Mouse (Mus musculus): ENCODE measurements around the gene Cyp1a1. TPM values are rescaled to one million over a fixed set of nuclear protein-coding genes. Genes with fewer than 3 reads are reported as not detected.

Cyp1a1 gene
- polyA plus RNA-seq, 1 experiment = not detected

- no peak for TF ChIP-seq CTCF (IDR thresholded peaks at IDR 0.05; ENCODE audit: insufficient read depth, low read depth, low read length)
- TF ChIP-seq POLR2A (IDR thresholded peaks at IDR 0.05; ENCODE audit: insufficient read depth, low read depth, low read length) = no peak
- H3K4me3 ChIP-seq (ENCODE audit: insufficient read depth, low read depth, low read length) = no peak overlapping the region
- H3K27ac ChIP-seq (ENCODE audit: insufficient read depth, low read depth, low read length) = no peak overlapping the region
- no peaks in the 10 kb centered on the region for H3K4me1 ChIP-seq (ENCODE audit: control insufficient read depth, insufficient read depth, low read length)
- WGBS = 91% methylated on average over 5 of the region's 5 CpGs
Measured at GRCm38 (mm10) chr9:57686011-57686410, 1.7 kb upstream of the Cyp1a1 start.

- H3K4me3 ChIP-seq (ENCODE audit: insufficient read depth, low read depth, low read length) = no peak overlapping the region
- H3K4me1 ChIP-seq (ENCODE audit: control insufficient read depth, insufficient read depth, low read length) = no peaks in the 10 kb centered on the region
- TF ChIP-seq CTCF (IDR thresholded peaks at IDR 0.05; ENCODE audit: insufficient read depth, low read depth, low read length) = no peak
- TF ChIP-seq POLR2A (IDR thresholded peaks at IDR 0.05; ENCODE audit: insufficient read depth, low read depth, low read length) = no peak
- WGBS = 56% methylated on average over 2 of the region's 2 CpGs
- H3K27ac ChIP-seq (ENCODE audit: insufficient read depth, low read depth, low read length) = no peak overlapping the region
Measured at GRCm38 (mm10) chr9:57688158-57688557, 430 bp downstream of the Cyp1a1 start.

DNA sequence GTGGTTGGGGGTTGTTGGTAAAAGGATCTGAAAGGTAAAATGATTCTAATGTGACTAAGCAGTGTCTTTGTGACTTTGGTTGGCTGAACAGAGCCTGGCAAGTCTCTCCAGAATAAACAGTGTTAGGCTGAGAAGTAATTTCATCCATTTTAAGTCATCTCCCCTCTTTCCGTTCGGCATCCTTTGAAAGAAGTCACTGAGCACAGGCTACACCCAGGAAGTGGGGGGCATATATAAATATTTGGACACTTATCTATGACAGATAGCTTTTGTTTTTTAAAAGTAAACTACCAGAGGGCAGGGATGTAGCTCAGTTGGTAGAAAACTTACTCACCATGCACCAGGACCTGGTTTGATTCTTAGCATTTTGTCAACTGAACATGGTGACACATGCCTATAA is 878 bp downstream of the Cyp1a1 start:
- Histone ChIP-seq H3K4me1 (ENCODE audit: control insufficient read depth, insufficient read depth, low read length) (no peaks in the 10 kb centered on the region), H3K4me3 (ENCODE audit: insufficient read depth, low read depth, low read length) (no peak overlapping the region), H3K27ac (ENCODE audit: insufficient read depth, low read depth, low read length) (no peak overlapping the region)
- no peak for TF ChIP-seq CTCF (IDR thresholded peaks at IDR 0.05; ENCODE audit: insufficient read depth, low read depth, low read length)
- no peak for TF ChIP-seq POLR2A (IDR thresholded peaks at IDR 0.05; ENCODE audit: insufficient read depth, low read depth, low read length)
- WGBS = 87% methylated on average over 2 of the region's 2 CpGs

DNA sequence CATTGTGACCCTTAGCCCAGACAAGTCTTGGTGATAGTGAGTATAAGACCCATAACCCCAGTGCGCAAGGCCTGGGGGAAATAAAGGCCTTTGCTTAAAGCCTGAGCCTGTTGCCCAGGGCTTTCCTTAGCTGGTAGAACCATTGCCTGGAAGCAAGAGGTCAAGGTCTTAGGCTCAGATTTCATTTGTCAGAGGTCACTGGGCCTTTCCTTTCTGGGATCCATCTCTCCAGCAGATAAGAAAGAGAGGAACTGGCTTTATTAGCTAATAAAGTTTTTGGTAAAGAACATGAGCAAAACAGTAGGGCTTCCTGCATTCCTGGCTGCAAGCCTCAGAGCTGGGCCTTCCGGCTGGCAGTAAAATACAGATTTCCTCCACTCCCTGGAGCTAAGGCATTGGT is 6.4 kb downstream of the Cyp1a1 start:
- WGBS = 92% methylated on average over 2 of the region's 2 CpGs
- TF ChIP-seq CTCF (IDR thresholded peaks at IDR 0.05; ENCODE audit: insufficient read depth, low read depth, low read length) (no peak), POLR2A (IDR thresholded peaks at IDR 0.05; ENCODE audit: insufficient read depth, low read depth, low read length) (no peak)
- peaks cover 11% of the 10 kb centered on the region for H3K4me1 ChIP-seq (ENCODE audit: control insufficient read depth, insufficient read depth, low read length)
- H3K27ac ChIP-seq (ENCODE audit: insufficient read depth, low read depth, low read length) = no peak overlapping the region
- H3K4me3 ChIP-seq (ENCODE audit: insufficient read depth, low read depth, low read length) = no peak overlapping the region

DNA sequence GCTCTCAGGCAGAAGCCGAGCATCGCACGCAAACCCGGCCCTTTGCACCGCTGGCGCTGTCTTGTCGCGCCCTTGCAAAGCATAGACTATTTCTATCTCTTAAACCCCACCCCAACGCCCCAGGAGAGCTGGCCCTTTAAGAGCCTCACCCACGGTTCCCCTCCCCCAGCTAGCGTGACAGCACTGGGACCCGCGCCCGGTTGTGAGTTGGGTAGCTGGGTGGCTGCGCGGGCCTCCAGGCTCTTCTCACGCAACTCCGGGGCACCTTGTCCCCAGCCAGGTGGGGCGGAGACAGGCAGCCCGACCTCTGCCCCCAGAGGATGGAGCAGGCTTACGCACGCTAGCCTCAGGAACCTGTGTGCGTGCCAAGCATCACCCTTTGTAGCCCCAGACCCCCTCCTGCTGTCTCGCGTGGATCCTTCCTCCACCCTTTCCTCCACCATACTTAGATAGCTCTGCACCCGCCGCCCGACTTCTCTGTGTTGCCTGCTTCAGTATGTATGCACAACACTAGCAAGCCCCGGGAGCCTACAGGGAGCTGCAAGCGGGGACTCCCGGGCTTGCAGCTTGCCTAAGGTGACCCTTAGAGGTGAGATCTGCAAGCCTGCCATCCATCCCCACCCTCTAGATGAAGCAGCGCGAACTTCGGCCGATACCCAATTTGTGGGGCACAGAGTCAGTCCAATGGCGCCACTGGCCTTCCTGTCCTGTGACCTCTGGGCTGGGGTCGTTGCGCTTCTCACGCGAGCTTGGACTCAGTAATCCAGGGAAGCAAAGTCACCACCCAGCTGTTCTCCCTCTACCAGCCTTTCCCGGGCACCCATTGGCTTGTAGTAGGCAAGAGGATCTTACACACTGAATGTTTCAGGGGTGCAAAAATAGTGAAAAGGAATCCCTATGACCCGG is 8.9 kb downstream of the Cyp1a1 start:
- no peak for TF ChIP-seq CTCF (IDR thresholded peaks at IDR 0.05; ENCODE audit: insufficient read depth, low read depth, low read length)
- no peak for TF ChIP-seq POLR2A (IDR thresholded peaks at IDR 0.05; ENCODE audit: insufficient read depth, low read depth, low read length)
- no peak overlapping the region for H3K27ac ChIP-seq (ENCODE audit: insufficient read depth, low read depth, low read length)
- WGBS = 2% methylated on average over 42 of the region's 42 CpGs
- H3K4me3 ChIP-seq (ENCODE audit: insufficient read depth, low read depth, low read length) = peak overlapping the region; percentile 52
- H3K4me1 ChIP-seq (ENCODE audit: control insufficient read depth, insufficient read depth, low read length) = peaks cover 11% of the 10 kb centered on the region

GRCm38 (mm10) chr9:57697380-57697779 is 9.7 kb downstream of the Cyp1a1 start:
- TF ChIP-seq CTCF (IDR thresholded peaks at IDR 0.05; ENCODE audit: insufficient read depth, low read depth, low read length) = no peak
- no peak for TF ChIP-seq POLR2A (IDR thresholded peaks at IDR 0.05; ENCODE audit: insufficient read depth, low read depth, low read length)
- Histone ChIP-seq H3K4me3 (ENCODE audit: insufficient read depth, low read depth, low read length) (no peak overlapping the region), H3K27ac (ENCODE audit: insufficient read depth, low read depth, low read length) (no peak overlapping the region), H3K4me1 (ENCODE audit: control insufficient read depth, insufficient read depth, low read length) (peaks cover 11% of the 10 kb centered on the region)
- WGBS = 38% methylated on average over 4 of the region's 4 CpGs

DNA sequence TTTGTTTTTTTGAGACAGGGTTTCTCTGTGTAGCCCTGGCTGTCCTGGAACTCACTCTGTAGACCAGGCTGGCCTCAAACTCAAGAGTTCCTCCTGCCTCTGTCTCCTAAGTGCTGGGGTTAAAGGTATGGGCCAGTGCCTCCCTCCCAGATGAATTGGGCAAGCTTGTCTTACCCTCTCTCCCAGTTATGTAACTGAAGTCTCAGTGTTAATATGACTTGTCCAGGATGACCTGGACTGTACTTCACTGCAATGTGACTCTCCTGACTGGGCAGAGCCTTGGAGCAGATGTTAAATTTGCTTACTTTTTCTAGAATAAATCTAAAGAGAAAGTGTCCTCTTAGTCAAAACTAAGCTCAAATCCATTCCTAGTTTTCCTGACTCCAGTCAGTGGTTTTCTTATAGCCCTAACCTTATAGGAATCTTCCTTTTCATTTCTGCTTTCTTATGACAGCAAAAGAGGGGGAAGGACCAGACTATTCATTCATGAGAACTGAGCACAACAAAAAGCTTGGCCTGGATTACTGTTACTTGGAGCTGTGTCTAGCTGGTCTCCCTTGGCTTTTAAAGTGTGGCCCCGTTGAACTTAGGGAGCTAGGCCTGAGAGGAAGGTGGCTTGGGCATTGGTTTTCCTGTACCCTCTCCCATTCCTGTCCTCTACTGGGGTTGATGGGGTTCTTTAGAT is 10.9 kb downstream of the Cyp1a1 start:
- H3K27ac ChIP-seq (ENCODE audit: insufficient read depth, low read depth, low read length) = no peak overlapping the region
- 68% methylated on average over 1 of the region's 1 CpGs for WGBS
- TF ChIP-seq CTCF (IDR thresholded peaks at IDR 0.05; ENCODE audit: insufficient read depth, low read depth, low read length) (no peak), POLR2A (IDR thresholded peaks at IDR 0.05; ENCODE audit: insufficient read depth, low read depth, low read length) (no peak)
- H3K4me1 ChIP-seq (ENCODE audit: control insufficient read depth, insufficient read depth, low read length) = peaks cover 11% of the 10 kb centered on the region
- no peak overlapping the region for H3K4me3 ChIP-seq (ENCODE audit: insufficient read depth, low read depth, low read length)

GRCm38 (mm10) chr9:57706496-57706895 is 18.8 kb downstream of the Cyp1a1 start:
- no peak overlapping the region for H3K27ac ChIP-seq (ENCODE audit: insufficient read depth, low read depth, low read length)
- H3K4me1 ChIP-seq (ENCODE audit: control insufficient read depth, insufficient read depth, low read length) = peaks cover 4% of the 10 kb centered on the region
- 92% methylated on average over 3 of the region's 3 CpGs for WGBS
- no peak for TF ChIP-seq CTCF (IDR thresholded peaks at IDR 0.05; ENCODE audit: insufficient read depth, low read depth, low read length)
- H3K4me3 ChIP-seq (ENCODE audit: insufficient read depth, low read depth, low read length) = no peak overlapping the region

DNA sequence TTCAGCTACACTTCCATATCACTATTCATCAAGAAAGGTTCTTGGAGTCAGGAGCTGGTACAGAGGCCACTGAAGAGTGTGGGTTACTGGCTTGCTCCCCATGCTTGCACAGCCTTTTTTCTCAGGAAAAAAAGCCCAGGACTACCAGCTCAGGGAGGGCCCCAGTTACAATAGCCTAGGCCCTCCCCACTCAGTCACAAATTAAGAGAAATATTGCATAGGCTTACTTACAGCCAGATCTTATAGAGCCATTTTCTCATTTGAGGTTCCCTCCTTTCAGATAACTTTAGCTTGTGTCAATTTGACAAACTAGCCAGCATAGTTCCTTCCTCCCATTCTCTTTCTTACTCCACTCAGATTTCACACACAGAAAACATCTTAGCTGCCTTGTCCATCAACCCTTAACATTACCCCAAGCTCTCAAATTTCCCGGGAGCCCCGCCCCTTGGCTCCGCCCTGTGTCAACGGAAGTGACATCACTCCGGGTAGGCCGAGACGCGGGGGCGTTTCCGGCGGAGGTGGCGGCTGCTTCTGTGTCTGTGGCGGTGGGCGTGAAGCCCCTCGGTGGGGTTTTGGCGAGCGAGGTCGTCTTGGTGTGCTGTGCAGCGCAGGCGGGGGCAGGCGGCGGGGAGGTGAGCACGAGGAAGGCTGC is 20.5 kb downstream of the Cyp1a1 start, which contains the start of gene Edc3:
Edc3 (plus strand) TSS at position 473 of the 652 bp plus-strand sequence.
- under 1% methylated on average over 23 of the region's 23 CpGs for WGBS
- no peak for TF ChIP-seq CTCF (IDR thresholded peaks at IDR 0.05; ENCODE audit: insufficient read depth, low read depth, low read length)
- TF ChIP-seq POLR2A (IDR thresholded peaks at IDR 0.05; ENCODE audit: insufficient read depth, low read depth, low read length) = peak; percentile 81

More for the DNA sequence above, 20.5 kb downstream of the Cyp1a1 start, which contains the start of gene Edc3:
- peak within 1 kb of the TSS; percentile 98 for H3K4me3 ChIP-seq (ENCODE audit: insufficient read depth, low read depth, low read length)
- peaks cover 4% of the 10 kb centered on the region for H3K4me1 ChIP-seq (ENCODE audit: control insufficient read depth, insufficient read depth, low read length)
- peak within 1 kb of the TSS; percentile 94 for H3K27ac ChIP-seq (ENCODE audit: insufficient read depth, low read depth, low read length)

All from olfactory bulb, adult 2 months (tissue).